Mouse (Mus musculus): ENCODE measurements around the gene Mlana. TPM values are rescaled to one million over a fixed set of nuclear protein-coding genes. Genes with fewer than 3 reads are reported as not detected.

Gene Mlana
- total RNA-seq, 1 experiment, result 3.0 TPM

GRCm38 (mm10) chr19:29655148-29655547 lies 42.5 kb upstream of the Mlana start:
- in situ Hi-C loops (cut with MboI; ENCODE audit: low sequenced_read_pairs in 2 of 2, unreplicated experiment in 2 of 2), result no loop called here

GRCm38 (mm10) chr19:29656029-29656428 lies 41.6 kb upstream of the Mlana start:
- Histone ChIP-seq H3K4me3 (ENCODE audit: insufficient read depth in 1 of 2, low read depth in 1 of 2, low read length in 2 of 2, poor library complexity in 1 of 2, severe bottlenecking in 1 of 2) (peak overlapping the region in 1 of 2 experiments; percentile 0; a peak in 1 of 4 replicates), H3K36me3 (ENCODE audit: control insufficient read depth, insufficient read depth, low read length, poor library complexity, severe bottlenecking) (no peaks in the 10 kb centered on the region), H3K27ac (ENCODE audit: insufficient read depth, low read depth, low read length, poor library complexity, severe bottlenecking) (peak overlapping the region; percentile 75; the same call in 1 of the 2 replicates), H3K9me3 (ENCODE audit: control insufficient read depth, insufficient read depth, low read depth, low read length) (no peaks in the 10 kb centered on the region), H3K4me1 (ENCODE audit: control insufficient read depth in 2 of 2, insufficient read depth in 2 of 2, low read length in 2 of 2, poor library complexity in 1 of 2) (peaks cover 4 to 27% of the 10 kb centered on the region in 2 experiments), H3K9ac (ENCODE audit: insufficient read depth, low read depth, low read length, poor library complexity, severe bottlenecking) (peak overlapping the region; percentile 2; the same call in 1 of the 2 replicates)
- no peak for DNase-seq (ENCODE audit: low read depth, low spot score)
- in situ Hi-C loops (cut with MboI; ENCODE audit: low sequenced_read_pairs in 2 of 2, unreplicated experiment in 2 of 2), result no loop called here
- TF ChIP-seq MAFK (IDR thresholded peaks at IDR 0.05; ENCODE audit: insufficient read depth, low read depth, low read length), result peak; percentile 82
- TF ChIP-seq ZNF384 (IDR thresholded peaks at IDR 0.05; ENCODE audit: low read depth, low read length), result no peak
- TF ChIP-seq ZC3H11A (IDR thresholded peaks at IDR 0.05; ENCODE audit: borderline replicate concordance, low read depth, low read length), result no peak
- TF ChIP-seq HCFC1 (IDR thresholded peaks at IDR 0.05; ENCODE audit: borderline replicate concordance, insufficient read depth, low read length), result no peak
- TF ChIP-seq CHD2 (IDR thresholded peaks at IDR 0.05; ENCODE audit: low read depth, low read length), result no peak

More at GRCm38 (mm10) chr19:29655148-29655547, 42.5 kb upstream of the Mlana start:
- Histone ChIP-seq H3K9ac (ENCODE audit: insufficient read depth, low read depth, low read length, poor library complexity, severe bottlenecking) (no peak overlapping the region; the same call in 1 of the 2 replicates), H3K9me3 (ENCODE audit: control insufficient read depth, insufficient read depth, low read depth, low read length) (no peaks in the 10 kb centered on the region), H3K27ac (ENCODE audit: insufficient read depth, low read depth, low read length, poor library complexity, severe bottlenecking) (peak overlapping the region; percentile 75; the same call in 1 of the 2 replicates), H3K4me1 (ENCODE audit: control insufficient read depth in 2 of 2, insufficient read depth in 2 of 2, low read length in 2 of 2, poor library complexity in 1 of 2) (peaks cover 4 to 27% of the 10 kb centered on the region in 2 experiments), H3K36me3 (ENCODE audit: control insufficient read depth, insufficient read depth, low read length, poor library complexity, severe bottlenecking) (no peaks in the 10 kb centered on the region), H3K4me3 (ENCODE audit: insufficient read depth in 1 of 2, low read depth in 1 of 2, low read length in 2 of 2, poor library complexity in 1 of 2, severe bottlenecking in 1 of 2) (no peak overlapping the region)
- DNase-seq (ENCODE audit: low read depth, low spot score), result no peak
- TF ChIP-seq ZC3H11A (IDR thresholded peaks at IDR 0.05; ENCODE audit: borderline replicate concordance, low read depth, low read length) (no peak), MAFK (IDR thresholded peaks at IDR 0.05; ENCODE audit: insufficient read depth, low read depth, low read length) (no peak), CHD2 (IDR thresholded peaks at IDR 0.05; ENCODE audit: low read depth, low read length) (no peak), HCFC1 (IDR thresholded peaks at IDR 0.05; ENCODE audit: borderline replicate concordance, insufficient read depth, low read length) (no peak), ZNF384 (IDR thresholded peaks at IDR 0.05; ENCODE audit: low read depth, low read length) (no peak)

GRCm38 (mm10) chr19:29656620-29657019 lies 41.0 kb upstream of the Mlana start:
- no peaks in the 10 kb centered on the region for H3K9me3 ChIP-seq (ENCODE audit: control insufficient read depth, insufficient read depth, low read depth, low read length)
- in situ Hi-C loops (cut with MboI; ENCODE audit: low sequenced_read_pairs in 2 of 2, unreplicated experiment in 2 of 2), result no loop called here
- no peak for DNase-seq (ENCODE audit: low read depth, low spot score)
- no peaks in the 10 kb centered on the region for H3K36me3 ChIP-seq (ENCODE audit: control insufficient read depth, insufficient read depth, low read length, poor library complexity, severe bottlenecking)
- H3K4me1 ChIP-seq (ENCODE audit: control insufficient read depth in 2 of 2, insufficient read depth in 2 of 2, low read length in 2 of 2, poor library complexity in 1 of 2), result peaks cover 4 to 31% of the 10 kb centered on the region in 2 experiments
- peak overlapping the region; percentile 16; the same call in 1 of the 2 replicates for H3K27ac ChIP-seq (ENCODE audit: insufficient read depth, low read depth, low read length, poor library complexity, severe bottlenecking)
- TF ChIP-seq ZC3H11A (IDR thresholded peaks at IDR 0.05; ENCODE audit: borderline replicate concordance, low read depth, low read length) (no peak), ZNF384 (IDR thresholded peaks at IDR 0.05; ENCODE audit: low read depth, low read length) (no peak), MAFK (IDR thresholded peaks at IDR 0.05; ENCODE audit: insufficient read depth, low read depth, low read length) (no peak), HCFC1 (IDR thresholded peaks at IDR 0.05; ENCODE audit: borderline replicate concordance, insufficient read depth, low read length) (no peak), CHD2 (IDR thresholded peaks at IDR 0.05; ENCODE audit: low read depth, low read length) (no peak)
- peak overlapping the region in 1 of 2 experiments; percentile 0; a peak in 1 of 4 replicates for H3K4me3 ChIP-seq (ENCODE audit: insufficient read depth in 1 of 2, low read depth in 1 of 2, low read length in 2 of 2, poor library complexity in 1 of 2, severe bottlenecking in 1 of 2)
- H3K9ac ChIP-seq (ENCODE audit: insufficient read depth, low read depth, low read length, poor library complexity, severe bottlenecking), result peak overlapping the region; percentile 2; the same call in 1 of the 2 replicates

GRCm38 (mm10) chr19:29657033-29657432 lies 40.6 kb upstream of the Mlana start:
- in situ Hi-C loops (cut with MboI; ENCODE audit: low sequenced_read_pairs in 2 of 2, unreplicated experiment in 2 of 2), result no loop called here

More at GRCm38 (mm10) chr19:29657033-29657432, 40.6 kb upstream of the Mlana start:
- H3K36me3 ChIP-seq (ENCODE audit: control insufficient read depth, insufficient read depth, low read length, poor library complexity, severe bottlenecking), result no peaks in the 10 kb centered on the region
- no peak overlapping the region; the same call in 1 of the 2 replicates for H3K27ac ChIP-seq (ENCODE audit: insufficient read depth, low read depth, low read length, poor library complexity, severe bottlenecking)
- TF ChIP-seq HCFC1 (IDR thresholded peaks at IDR 0.05; ENCODE audit: borderline replicate concordance, insufficient read depth, low read length) (peak; percentile 84), CHD2 (IDR thresholded peaks at IDR 0.05; ENCODE audit: low read depth, low read length) (no peak)
- H3K4me1 ChIP-seq (ENCODE audit: control insufficient read depth in 2 of 2, insufficient read depth in 2 of 2, low read length in 2 of 2, poor library complexity in 1 of 2), result peaks cover 4 to 31% of the 10 kb centered on the region in 2 experiments
- DNase-seq (ENCODE audit: low read depth, low spot score), result no peak
- no peaks in the 10 kb centered on the region for H3K9me3 ChIP-seq (ENCODE audit: control insufficient read depth, insufficient read depth, low read depth, low read length)
- H3K9ac ChIP-seq (ENCODE audit: insufficient read depth, low read depth, low read length, poor library complexity, severe bottlenecking), result no peak overlapping the region; the same call in 1 of the 2 replicates
- no peak overlapping the region for H3K4me3 ChIP-seq (ENCODE audit: insufficient read depth in 1 of 2, low read depth in 1 of 2, low read length in 2 of 2, poor library complexity in 1 of 2, severe bottlenecking in 1 of 2)
